Mouse (Mus musculus) kidney, adult 18-20 months (tissue): ENCODE measurements around the gene Olfr1505.

Source experiments
- DNase-seq: peaks from one replicate; pipeline ENCODE4 v3.0.0; 2021

Gene Olfr1505

GRCm38 (mm10) chr19:13913230-13913629 is at the start of gene Olfr1505:
Gene Olfr1505, plus strand, starts transcription at chr19:13913530.
- no peak for DNase-seq

- DNase-seq: no peak
These were observed 15.5 kb upstream of the Olfr1505 start, which contains the start of gene Olfr1504 for GRCm38 (mm10) chr19:13897828-13898227. Gene Olfr1504, minus strand, starts transcription at chr19:13897928.
